Mouse (Mus musculus) liver, adult 2 months (tissue): ENCODE data around the gene Atp5g2.

ENCODE experiments used
- CTCF ChIP-seq: fragments of 200-500 bp; IDR thresholded peaks from 2 replicates; pipeline ENCODE4 v1.5.1; 2011; ENCODE audit warnings: low read depth, low read length, control low read depth
- POLR2A ChIP-seq: fragments of 200-500 bp; IDR thresholded peaks from 2 replicates; pipeline ENCODE4 v1.6.1; 2011; ENCODE audit warnings: low read length, control low read depth; ENCODE audit not compliant: insufficient read depth; ENCODE audit errors: extremely low read depth

GRCm38 (mm10) chr15:102685791-102686190 lies 13.6 kb upstream of the Atp5g2 start:
- TF ChIP-seq POLR2A, result no peak
- TF ChIP-seq CTCF, result no peak
